ENCODE assay signal across 8 mouse cellular contexts in the genomic region with DNA sequence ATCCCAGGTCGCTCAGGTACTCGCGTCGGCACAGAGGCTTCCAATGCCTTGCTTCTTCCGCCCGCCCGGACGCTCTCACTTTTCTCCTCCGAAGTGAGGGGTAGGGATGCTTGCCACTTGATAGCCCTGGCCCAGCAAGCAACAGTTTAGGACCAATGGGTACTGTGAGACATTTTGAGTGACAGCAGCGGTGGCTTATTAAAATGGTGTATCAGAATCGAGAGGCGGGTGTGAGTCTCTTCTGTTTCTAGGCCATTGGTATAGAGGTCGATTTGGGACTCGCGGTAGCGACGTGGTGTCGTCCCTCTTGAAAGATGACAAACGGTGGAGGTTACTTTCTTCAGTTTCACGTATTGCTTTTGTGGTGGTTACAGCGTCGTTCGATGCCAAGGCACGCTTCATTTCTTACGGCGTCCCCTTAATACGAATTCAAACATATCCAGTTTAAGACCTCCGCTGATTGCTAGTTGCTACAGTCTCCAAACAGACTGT. TPM values are rescaled to one million over a fixed set of nuclear protein-coding genes. Genes with fewer than 3 reads are reported as not detected.
DNase-seq lines count a peak whose midpoint lies in the region; ATAC-seq and TF ChIP-seq lines count a peak whose summit lies in the region.

No protein-coding gene starts in this region.

- intact Hi-C loops in heart, postnatal 36 days (cut with DNase I) = loop anchor here (5.0 to 10.0 kb wide), 2 partner anchors 773 to 936 kb away; partner anchors contain the start of genes Hand2 and Sap30

- H3K27me3 ChIP-seq in MEL (ENCODE audit: control insufficient read depth in 1 of 2, insufficient read depth in 2 of 2, low read length in 2 of 2) = no peaks in the 10 kb centered on the region
- no peaks in the 10 kb centered on the region for H3K27me3 ChIP-seq in forebrain, embryonic 16.5 days (replicated peaks; ENCODE audit: control insufficient read depth, insufficient read depth, low read length)
- H3K27me3 ChIP-seq in lung, embryonic 14.5 days (ENCODE audit: insufficient read depth, low read length) = no peaks in the 10 kb centered on the region

- TF ChIP-seq POLR2A in MEL (IDR thresholded peaks at IDR 0.05; ENCODE audit: control insufficient read depth in 1 of 2, insufficient read depth in 1 of 2, low read depth in 1 of 2, low read length in 2 of 2, poor library complexity in 1 of 2) = peak in 1 of 2 experiments; percentile 76; a peak in 2 of 4 replicates

- peak overlapping the region; percentile 86 to 90 for H3K4me3 ChIP-seq in MEL (ENCODE audit: control insufficient read depth in 1 of 2, insufficient read depth in 1 of 2, low read depth in 2 of 2, low read length in 2 of 2)
- peak overlapping the region; percentile 90 for H3K4me3 ChIP-seq in forebrain, embryonic 16.5 days (replicated peaks; ENCODE audit: low read length)
- peak overlapping the region; percentile 99 for H3K4me3 ChIP-seq in layer of hippocampus, adult 2 months
- H3K4me3 ChIP-seq in lung, embryonic 14.5 days (ENCODE audit: low read depth, low read length) = peak overlapping the region; percentile 93

- H3K79me2 ChIP-seq in MEL (ENCODE audit: control insufficient read depth, insufficient read depth, low read length, poor library complexity) = peaks cover 21% of the 10 kb centered on the region

- ATAC-seq in forebrain, embryonic 16.5 days = peak; percentile 99
- ATAC-seq in lung, embryonic 14.5 days (ENCODE audit: insufficient read depth) = peak; percentile 99

- peaks cover 0 to 11% of the 10 kb centered on the region in 2 experiments; a peak in 2 of 4 replicates for H3K36me3 ChIP-seq in MEL (ENCODE audit: control insufficient read depth in 1 of 2, insufficient read depth in 2 of 2, low read length in 2 of 2)
- H3K36me3 ChIP-seq in forebrain, embryonic 16.5 days (ENCODE audit: control insufficient read depth, insufficient read depth) = no peaks in the 10 kb centered on the region
- H3K36me3 ChIP-seq in lung, embryonic 14.5 days (ENCODE audit: insufficient read depth) = peaks cover under 1% of the 10 kb centered on the region; the same call in 1 of the 2 replicates

- peaks cover 0 to 3% of the 10 kb centered on the region in 2 experiments; a peak in 1 of 4 replicates for H3K4me1 ChIP-seq in MEL (ENCODE audit: control insufficient read depth in 1 of 2, insufficient read depth in 2 of 2, low read length in 2 of 2)
- peaks cover 11% of the 10 kb centered on the region for H3K4me1 ChIP-seq in forebrain, embryonic 16.5 days (replicated peaks; ENCODE audit: control insufficient read depth, insufficient read depth, low read length)
- H3K4me1 ChIP-seq in lung, embryonic 14.5 days (ENCODE audit: insufficient read depth) = no peaks in the 10 kb centered on the region

- no peak; a peak in 1 of 4 replicates for TF ChIP-seq EP300 in MEL (IDR thresholded peaks at IDR 0.05; ENCODE audit: low read depth in 1 of 2, low read length in 2 of 2)

- no peak for TF ChIP-seq CTCF in MEL (IDR thresholded peaks at IDR 0.05 in 2 of 3, conservative IDR thresholded peaks at IDR 0.05 in 1 of 3; ENCODE audit: control insufficient read depth in 1 of 3, insufficient read depth in 1 of 3, low read depth in 2 of 3, low read length in 3 of 3, poor library complexity in 1 of 3, severe bottlenecking in 1 of 3)
- TF ChIP-seq CTCF in layer of hippocampus, adult 2 months (conservative IDR thresholded peaks at IDR 0.05) = no peak
- TF ChIP-seq CTCF in lung, embryonic 14.5 days (IDR thresholded peaks at IDR 0.05; ENCODE audit: low read depth) = no peak

- H3K9me3 ChIP-seq in MEL (replicated peaks; ENCODE audit: insufficient read depth, low read length) = no peaks in the 10 kb centered on the region
- no peaks in the 10 kb centered on the region for H3K9me3 ChIP-seq in forebrain, embryonic 16.5 days (ENCODE audit: control insufficient read depth, low read length)
- H3K9me3 ChIP-seq in lung, embryonic 14.5 days (ENCODE audit: low read depth, low read length) = no peaks in the 10 kb centered on the region

- peak overlapping the region; percentile 81 for H3K4me2 ChIP-seq in forebrain, embryonic 16.5 days (ENCODE audit: low read length)
- peak overlapping the region; percentile 74 for H3K4me2 ChIP-seq in lung, embryonic 14.5 days

- peak; percentile 96 for DNase-seq in MEL (ENCODE audit: low read depth, low spot score)
- DNase-seq in cerebellum, adult 18-20 months = peak; percentile 86 to 92
- peak; percentile 87 to 88 for DNase-seq in heart, postnatal 36 days
- DNase-seq in layer of hippocampus, adult 2 months (ENCODE audit: low spot score in 2 of 2) = peak; percentile 85 to 90
- peak; percentile 94 for DNase-seq in lung, embryonic 14.5 days
- peak; percentile 63 for DNase-seq in ovary, postnatal 10 days (ENCODE audit: low spot score)
- peak; percentile 77 to 83 for DNase-seq in thymus, postnatal 10 days (ENCODE audit: low spot score in 2 of 2)

- peak overlapping the region; percentile 94 for H3K27ac ChIP-seq in MEL (ENCODE audit: control insufficient read depth, low read depth, low read length)
- H3K27ac ChIP-seq in forebrain, embryonic 16.5 days (ENCODE audit: low read length) = peak overlapping the region; percentile 88
- peak overlapping the region; percentile 98 for H3K27ac ChIP-seq in layer of hippocampus, adult 2 months
- H3K27ac ChIP-seq in lung, embryonic 14.5 days (ENCODE audit: low read depth) = peak overlapping the region; percentile 77

- WGBS in forebrain, embryonic 16.5 days = under 1% methylated on average over 28 of the region's 28 CpGs
- under 1% methylated on average over 28 of the region's 28 CpGs for WGBS in lung, embryonic 14.5 days

- no peak for TF ChIP-seq RAD21 in MEL (IDR thresholded peaks at IDR 0.05; ENCODE audit: low read depth, low read length)

- peak overlapping the region; percentile 99 for H3K9ac ChIP-seq in MEL (ENCODE audit: control insufficient read depth, low read depth, low read length, poor library complexity, severe bottlenecking)
- H3K9ac ChIP-seq in forebrain, embryonic 16.5 days (replicated peaks; ENCODE audit: low read depth, low read length) = peak overlapping the region; percentile 79
- peak overlapping the region; percentile 83 for H3K9ac ChIP-seq in lung, embryonic 14.5 days

TF ChIP-seq in MEL, 35 proteins besides CTCF, POLR2A, EP300 and RAD21 (continues in another document):
- no peak; the same call in 1 of the 2 replicates for TF ChIP-seq CHD1 (IDR thresholded peaks at IDR 0.05; ENCODE audit: low read depth, low read length)
- no peak for TF ChIP-seq ZKSCAN1 (IDR thresholded peaks at IDR 0.05; ENCODE audit: low read depth, low read length)
- TF ChIP-seq MYB (IDR thresholded peaks at IDR 0.05; ENCODE audit: low read depth, low read length) = no peak
- peak; percentile 69 for TF ChIP-seq CHD2 (IDR thresholded peaks at IDR 0.05; ENCODE audit: low read length)
- no peak for TF ChIP-seq ZC3H11A (IDR thresholded peaks at IDR 0.05; ENCODE audit: low read depth, low read length)
- no peak for TF ChIP-seq ETS1 (IDR thresholded peaks at IDR 0.05; ENCODE audit: low read depth, low read length)
- TF ChIP-seq JUND (IDR thresholded peaks at IDR 0.05; ENCODE audit: low read depth, low read length) = no peak
- TF ChIP-seq SIN3A (IDR thresholded peaks at IDR 0.05; ENCODE audit: low read length) = no peak
- TF ChIP-seq NELFE (IDR thresholded peaks at IDR 0.05; ENCODE audit: low read depth, low read length) = peak; percentile 14; the same call in 1 of the 2 replicates
- no peak for TF ChIP-seq SMC3 (IDR thresholded peaks at IDR 0.05; ENCODE audit: low read depth, low read length)
- no peak for TF ChIP-seq ELF1 (IDR thresholded peaks at IDR 0.05; ENCODE audit: low read depth, low read length)
- no peak for TF ChIP-seq E2F4 (IDR thresholded peaks at IDR 0.05; ENCODE audit: borderline replicate concordance, low read depth, low read length)
- no peak for TF ChIP-seq UBTF (IDR thresholded peaks at IDR 0.05; ENCODE audit: borderline replicate concordance, insufficient read depth, low read depth, low read length)
- TF ChIP-seq GATA1 (IDR thresholded peaks at IDR 0.05; ENCODE audit: low read depth, low read length) = no peak
- peak; percentile 29; the same call in 1 of the 2 replicates for TF ChIP-seq TCF12 (IDR thresholded peaks at IDR 0.05; ENCODE audit: low read depth, low read length)
- no peak for TF ChIP-seq MEF2A (IDR thresholded peaks at IDR 0.05; ENCODE audit: extremely low read depth, insufficient replicate concordance, low read depth, low read length, poor library complexity, severe bottlenecking)
- no peak for TF ChIP-seq USF1 (IDR thresholded peaks at IDR 0.05; ENCODE audit: low read depth, low read length)
- TF ChIP-seq MAZ (IDR thresholded peaks at IDR 0.05; ENCODE audit: low read depth, low read length) = no peak
- no peak for TF ChIP-seq GABPA (IDR thresholded peaks at IDR 0.05; ENCODE audit: low read depth, low read length)
- no peak for TF ChIP-seq HCFC1 (IDR thresholded peaks at IDR 0.05; ENCODE audit: low read depth, low read length)
- 0 out of 2 replicates have a peak, but pooled peaks have one; percentile 46 for TF ChIP-seq MAX (IDR thresholded peaks at IDR 0.05; ENCODE audit: low read length)
- TF ChIP-seq POLR2AphosphoS5 (IDR thresholded peaks at IDR 0.05; ENCODE audit: borderline replicate concordance, low read depth, low read length) = peak; percentile 45; the same call in 1 of the 2 replicates
- TF ChIP-seq TBP (IDR thresholded peaks at IDR 0.05; ENCODE audit: low read depth, low read length) = peak; percentile 80
- TF ChIP-seq TAL1 (IDR thresholded peaks at IDR 0.05; ENCODE audit: low read length) = no peak
- TF ChIP-seq RCOR1 (IDR thresholded peaks at IDR 0.05; ENCODE audit: low read depth, low read length) = no peak

RNA-seq across cellular contexts. Expression of gene Fbxo8, which starts 0.5 kb away (rescaled TPM):
- 17.0 and 21.3 TPM in 2 replicates for total RNA-seq in MEL (2012; rRNA removed)
- 10 to 100 TPM in 1 of 2 experiments, not detected in 1; 28.8 TPM for polyA plus RNA-seq in MEL (2012; ENCODE audit: insufficient read depth in 1 of 2, insufficient read length in 2 of 2, low read depth in 1 of 2, low replicate concordance in 2 of 2, missing spikeins in 1 of 2)
- 42.4 and 44.1 TPM in 2 replicates for polyA plus RNA-seq in forebrain, embryonic 16.5 days (2015; fragmentation: Nextera tagmentation; extraction: Ambion mirVana)
- total RNA-seq in heart, postnatal 36 days (2021) = 10 to 100 TPM; 60.5 to 62.2 TPM
- total RNA-seq in layer of hippocampus, adult 2 months (2021) = 10 to 100 TPM; 33.9 to 37.4 TPM
- polyA plus RNA-seq in lung, embryonic 14.5 days (2014; fragmentation: Nextera tagmentation; extraction: Ambion mirVana) = 30.0 and 33.4 TPM in 2 replicates

RNA-seq across cellular contexts. Expression of gene Cep44, which starts 0.6 kb away (rescaled TPM):
- total RNA-seq in MEL (2012; rRNA removed) = 22.7 and 28.0 TPM in 2 replicates
- 10 to 100 TPM in 1 of 2 experiments, not detected in 1; 18.6 TPM for polyA plus RNA-seq in MEL (2012; ENCODE audit: insufficient read depth in 1 of 2, insufficient read length in 2 of 2, low read depth in 1 of 2, low replicate concordance in 2 of 2, missing spikeins in 1 of 2)
- 29.7 and 32.9 TPM in 2 replicates for polyA plus RNA-seq in forebrain, embryonic 16.5 days (2015; fragmentation: Nextera tagmentation; extraction: Ambion mirVana)
- total RNA-seq in heart, postnatal 36 days (2021) = 10 to 100 TPM; 10.5 to 12.5 TPM
- 10 to 100 TPM; 26.7 to 27.2 TPM for total RNA-seq in layer of hippocampus, adult 2 months (2021)
- polyA plus RNA-seq in lung, embryonic 14.5 days (2014; fragmentation: Nextera tagmentation; extraction: Ambion mirVana) = 32.4 and 33.0 TPM in 2 replicates

Comparison
In these comparisons a context has a peak if more than half of its experiments do, and no peak if none do; other contexts are left out.
1. Peak in every context shown above with its lines: DNase-seq, ATAC-seq, H3K4me3 ChIP-seq and H3K27ac ChIP-seq.